Mouse (Mus musculus) embryonic facial prominence, embryonic 13.5 days (tissue): ENCODE measurements around the gene Alpl. TPM values are rescaled to one million over a fixed set of nuclear protein-coding genes. Genes with fewer than 3 reads are reported as not detected.
A peak's percentile ranks its signal among the peaks of the same experiment; 100 is the strongest.

ENCODE experiments used
- ATAC-seq: fragments of 200-750 bp; cut with Nextera tagmentation; 2 replicates; pipeline ENCODE4 v1.8.0; 2017; ENCODE audit warnings: low read depth; ENCODE audit not compliant: insufficient number of reproducible peaks, insufficient read depth, low FRiP score, low TSS enrichment
- H3K27ac ChIP-seq: fragments of 300-500 bp; sonication (generic); 2 replicates; pipeline ENCODE4 v1.5.1; 2015; ENCODE audit warnings: moderate library complexity, mild to moderate bottlenecking, inconsistent platforms
- H3K27me3 ChIP-seq: fragments of 300-500 bp; sonication (generic); 2 replicates; pipeline ENCODE4 v1.6.1; 2015; ENCODE audit warnings: mild to moderate bottlenecking, inconsistent platforms
- H3K36me3 ChIP-seq: fragments of 300-500 bp; sonication (generic); 2 replicates; pipeline ENCODE4 v1.6.1; 2015; ENCODE audit warnings: mild to moderate bottlenecking, inconsistent platforms
- H3K4me1 ChIP-seq: fragments of 300-500 bp; sonication (generic); 2 replicates; pipeline ENCODE4 v1.6.1; 2015; ENCODE audit warnings: inconsistent platforms
- H3K4me2 ChIP-seq: fragments of 300-500 bp; sonication (generic); 2 replicates; pipeline ENCODE4 v1.6.1; 2015; ENCODE audit warnings: moderate library complexity, mild to moderate bottlenecking, inconsistent platforms
- H3K4me3 ChIP-seq: fragments of 300-500 bp; sonication (generic); 2 replicates; pipeline ENCODE4 v1.5.1; 2015; ENCODE audit warnings: mild to moderate bottlenecking, inconsistent platforms
- H3K9ac ChIP-seq: fragments of 300-500 bp; sonication (generic); 2 replicates; pipeline ENCODE4 v1.6.1; 2015; ENCODE audit warnings: mild to moderate bottlenecking, inconsistent platforms
- H3K9me3 ChIP-seq: fragments of 300-500 bp; sonication (generic); 2 replicates; pipeline ENCODE4 v1.6.1; 2016; ENCODE audit warnings: inconsistent platforms
- WGBS: fragments of 180-500 bp; shearing (Covaris S2); methylation state at CpG from one replicate; pipeline ENCODE4 v1.1.7; 2015; ENCODE audit warnings: mixed read lengths; 5-methylcytosine and 5-hydroxymethylcytosine counted together
- polyA plus RNA-seq: library from polyadenylated mRNA; unstranded; fragments of >200 nt; fragmentation: Nextera tagmentation; extraction: Ambion mirVana; gene quantifications from 2 replicates; pipeline ENCODE4 v1.2.1, GENCODE M21; 2015

Gene Alpl
- polyA plus RNA-seq, 1 experiment from 2014 or later: 122 TPM

DNA sequence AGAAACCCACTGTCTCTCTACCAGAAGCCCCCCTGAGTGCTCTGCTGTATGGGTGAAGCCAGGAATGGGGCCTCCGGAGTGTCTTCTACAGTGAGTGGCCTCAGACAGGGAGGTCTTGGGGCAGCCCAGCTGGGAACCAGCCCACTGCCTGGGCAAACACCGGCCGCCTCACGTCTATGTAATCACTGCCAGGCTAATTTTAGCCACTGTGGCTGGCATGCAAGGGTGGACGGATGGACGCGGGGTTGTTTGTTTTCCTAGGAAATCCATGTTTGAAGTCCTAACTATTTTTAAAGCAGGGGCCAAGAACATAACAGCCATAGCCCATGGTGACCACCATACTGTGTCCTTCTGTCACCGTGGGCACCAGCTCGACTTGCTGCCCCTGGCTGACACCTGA is 46.1 kb downstream of the Alpl start:
- ATAC-seq: no peak

GRCm38 (mm10) chr4:137749680-137750079 is 46.5 kb downstream of the Alpl start:
- Histone ChIP-seq H3K9ac (no peak overlapping the region), H3K36me3 (peaks cover 23% of the 10 kb centered on the region), H3K27ac (no peak overlapping the region), H3K4me3 (no peak overlapping the region), H3K9me3 (no peaks in the 10 kb centered on the region), H3K4me1 (peaks cover 61% of the 10 kb centered on the region), H3K4me2 (no peak overlapping the region), H3K27me3 (no peaks in the 10 kb centered on the region)
- 70% methylated on average over 9 of the region's 9 CpGs for WGBS
- ATAC-seq: no peak

More for the DNA sequence above, 46.1 kb downstream of the Alpl start:
- peaks cover 25% of the 10 kb centered on the region for H3K36me3 ChIP-seq
- no peak overlapping the region for H3K4me3 ChIP-seq
- no peak overlapping the region for H3K9ac ChIP-seq
- no peaks in the 10 kb centered on the region for H3K27me3 ChIP-seq
- H3K9me3 ChIP-seq: no peaks in the 10 kb centered on the region
- H3K4me2 ChIP-seq: no peak overlapping the region
- WGBS: 81% methylated on average over 9 of the region's 9 CpGs
- peaks cover 65% of the 10 kb centered on the region for H3K4me1 ChIP-seq
- H3K27ac ChIP-seq: no peak overlapping the region

DNA sequence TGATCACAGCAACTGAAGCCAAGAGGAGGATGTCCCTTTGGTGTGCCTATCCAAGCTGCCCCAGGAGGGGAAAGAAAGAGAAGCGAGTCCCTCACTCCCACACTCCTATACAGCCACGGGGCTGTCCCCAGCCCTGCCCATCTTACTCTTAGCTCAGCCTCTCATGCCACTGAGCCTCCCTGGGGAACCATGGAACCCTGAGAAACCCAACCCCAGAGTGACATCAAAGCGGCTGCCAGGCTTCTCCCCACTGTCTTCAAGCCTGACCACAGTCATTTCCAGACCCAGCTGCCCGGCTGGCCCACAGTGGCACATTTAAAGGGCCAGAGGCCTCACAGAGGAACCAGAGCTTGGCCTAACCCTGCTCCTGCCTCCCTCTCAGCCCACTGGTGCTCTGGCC is 47.5 kb downstream of the Alpl start:
- no peak overlapping the region for H3K4me3 ChIP-seq
- H3K4me1 ChIP-seq: peaks cover 52% of the 10 kb centered on the region
- no peak overlapping the region for H3K27ac ChIP-seq
- 44% methylated on average over 4 of the region's 4 CpGs for WGBS
- H3K36me3 ChIP-seq: peaks cover 20% of the 10 kb centered on the region
- H3K4me2 ChIP-seq: no peak overlapping the region
- no peak for ATAC-seq
- no peak overlapping the region; the same call in 1 of the 2 replicates for H3K9ac ChIP-seq
- H3K27me3 ChIP-seq: no peaks in the 10 kb centered on the region
- no peaks in the 10 kb centered on the region for H3K9me3 ChIP-seq

GRCm38 (mm10) chr4:137747590-137747989 is 48.6 kb downstream of the Alpl start:
- no peaks in the 10 kb centered on the region for H3K27me3 ChIP-seq
- H3K4me3 ChIP-seq: no peak overlapping the region
- H3K36me3 ChIP-seq: peaks cover 18% of the 10 kb centered on the region
- WGBS: 82% methylated on average over 5 of the region's 5 CpGs
- no peak overlapping the region for H3K27ac ChIP-seq
- H3K4me2 ChIP-seq: no peak overlapping the region
- no peaks in the 10 kb centered on the region for H3K9me3 ChIP-seq
- no peak overlapping the region for H3K9ac ChIP-seq
- ATAC-seq: no peak
- H3K4me1 ChIP-seq: peaks cover 40% of the 10 kb centered on the region

- Histone ChIP-seq H3K27me3 (no peaks in the 10 kb centered on the region), H3K9ac (no peak overlapping the region), H3K36me3 (peaks cover 18% of the 10 kb centered on the region), H3K27ac (no peak overlapping the region), H3K4me2 (no peak overlapping the region), H3K4me3 (no peak overlapping the region), H3K4me1 (peaks cover 35% of the 10 kb centered on the region), H3K9me3 (no peaks in the 10 kb centered on the region)
- 90% methylated on average over 9 of the region's 9 CpGs for WGBS
- ATAC-seq: no peak
These were observed 49.1 kb downstream of the Alpl start for GRCm38 (mm10) chr4:137747091-137747490.

DNA sequence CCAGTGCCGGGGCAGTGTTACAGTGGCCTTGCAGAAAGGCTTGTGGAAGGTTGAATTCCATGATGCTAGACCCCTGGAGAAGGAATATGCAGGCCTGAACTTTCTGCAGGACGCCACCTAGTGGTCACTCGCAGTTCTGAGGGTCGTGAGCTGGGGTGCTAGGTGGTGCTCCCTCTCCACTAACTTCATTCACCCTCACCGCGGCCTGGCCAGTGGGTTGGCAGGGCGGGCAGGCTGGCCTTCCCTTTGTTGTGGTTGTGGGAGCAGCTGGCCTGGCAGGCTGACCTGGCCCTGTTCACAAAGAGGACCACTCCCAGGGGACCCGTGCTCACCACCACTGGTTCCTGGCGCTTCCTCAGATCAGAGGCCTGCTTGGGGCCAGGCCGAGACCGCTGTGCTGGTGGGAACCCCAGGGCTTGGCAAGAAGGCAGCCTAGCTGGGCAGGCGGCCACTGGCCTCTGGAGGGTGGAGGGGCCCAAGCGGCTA is 51.7 kb downstream of the Alpl start:
- H3K9me3 ChIP-seq: no peaks in the 10 kb centered on the region
- no peak overlapping the region for H3K4me3 ChIP-seq
- H3K9ac ChIP-seq: no peak overlapping the region
- H3K36me3 ChIP-seq: peaks cover 18% of the 10 kb centered on the region
- H3K4me1 ChIP-seq: peaks cover 14% of the 10 kb centered on the region
- H3K27ac ChIP-seq: no peak overlapping the region; the same call in 1 of the 2 replicates
- no peak overlapping the region for H3K4me2 ChIP-seq
- H3K27me3 ChIP-seq: no peaks in the 10 kb centered on the region
- 62% methylated on average over 13 of the region's 13 CpGs for WGBS
- ATAC-seq: no peak

DNA sequence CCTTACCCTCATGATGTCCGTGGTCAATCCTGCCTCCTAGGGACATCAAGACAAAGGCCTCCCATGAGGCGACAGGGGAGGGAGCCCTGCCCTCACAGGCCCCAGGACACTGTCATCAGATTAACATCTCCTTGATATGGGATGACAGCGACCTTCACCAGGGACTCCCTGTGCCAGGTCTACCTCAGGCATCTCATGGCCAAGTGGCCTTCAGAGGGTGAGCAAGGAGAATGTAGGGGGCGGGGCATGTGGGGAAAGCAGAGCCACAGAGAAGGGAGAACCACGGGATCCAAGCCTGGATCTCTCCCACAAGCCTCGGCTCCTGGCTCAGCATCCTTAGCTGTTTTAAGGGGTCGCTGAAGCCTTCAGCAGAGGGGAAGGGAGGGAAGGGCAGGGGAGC is 52.4 kb downstream of the Alpl start:
- WGBS: 58% methylated on average over 7 of the region's 7 CpGs
- no peak overlapping the region for H3K4me2 ChIP-seq

GRCm38 (mm10) chr4:137740350-137740749 is 55.8 kb downstream of the Alpl start:
- Histone ChIP-seq H3K36me3 (no peaks in the 10 kb centered on the region), H3K9ac (no peak overlapping the region), H3K27ac (no peak overlapping the region), H3K9me3 (no peaks in the 10 kb centered on the region), H3K4me2 (no peak overlapping the region), H3K4me3 (no peak overlapping the region), H3K27me3 (no peaks in the 10 kb centered on the region), H3K4me1 (peaks cover 27% of the 10 kb centered on the region)
- no peak for ATAC-seq
- 84% methylated on average over 7 of the region's 7 CpGs for WGBS

More for the DNA sequence above, 52.4 kb downstream of the Alpl start:
- H3K36me3 ChIP-seq: peaks cover 18% of the 10 kb centered on the region
- no peak for ATAC-seq
- H3K9me3 ChIP-seq: no peaks in the 10 kb centered on the region
- H3K4me3 ChIP-seq: no peak overlapping the region
- no peaks in the 10 kb centered on the region for H3K27me3 ChIP-seq
- no peak overlapping the region for H3K9ac ChIP-seq
- H3K27ac ChIP-seq: no peak overlapping the region
- H3K4me1 ChIP-seq: peaks cover 14% of the 10 kb centered on the region

DNA sequence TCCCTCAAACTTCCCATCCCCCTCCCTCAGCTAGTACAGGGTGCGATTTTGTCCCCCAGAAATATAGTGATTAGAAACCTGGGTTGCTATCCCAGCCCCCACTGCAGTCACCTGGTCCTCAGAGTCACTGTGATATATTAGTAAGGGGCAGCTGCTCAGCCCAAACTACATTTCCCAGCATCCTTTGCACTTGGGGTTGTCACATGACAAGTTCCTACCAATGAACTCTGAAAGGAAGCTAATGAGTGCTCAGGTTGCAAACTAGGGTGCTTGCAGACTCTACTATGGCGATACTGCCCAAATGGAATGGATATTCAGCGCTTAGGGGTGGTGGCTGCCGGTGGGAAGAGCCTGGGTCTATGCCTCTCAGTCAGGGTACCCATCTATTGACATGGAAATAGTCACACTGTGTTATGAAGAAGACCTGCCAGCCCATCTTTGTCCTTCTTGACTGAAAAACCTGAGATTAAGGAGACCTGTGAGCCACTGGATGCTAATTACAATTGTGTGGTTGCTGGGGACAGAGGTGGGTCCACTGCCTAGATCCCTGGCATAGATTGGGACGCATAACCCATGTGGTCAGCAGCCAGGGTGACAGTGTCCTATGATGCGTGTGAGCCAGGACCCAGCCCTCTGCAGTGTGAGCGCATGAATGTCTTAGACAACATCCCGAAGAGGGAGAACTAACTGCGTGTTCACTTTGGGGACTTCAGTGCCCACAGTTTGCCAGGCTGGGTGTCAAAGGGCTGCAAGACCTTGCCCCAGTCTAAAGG is 56.8 kb downstream of the Alpl start:
- no peak overlapping the region for H3K9ac ChIP-seq
- H3K4me3 ChIP-seq: no peak overlapping the region
- peaks cover 29% of the 10 kb centered on the region for H3K4me1 ChIP-seq
- no peaks in the 10 kb centered on the region for H3K36me3 ChIP-seq
- H3K27ac ChIP-seq: peak overlapping the region; percentile 48; the same call in 1 of the 2 replicates
- H3K4me2 ChIP-seq: peak overlapping the region; percentile 47
- no peaks in the 10 kb centered on the region for H3K9me3 ChIP-seq
- no peaks in the 10 kb centered on the region for H3K27me3 ChIP-seq
- peak; percentile 61; the same call in 1 of the 2 replicates for ATAC-seq
- WGBS: 49% methylated on average over 9 of the region's 9 CpGs

DNA sequence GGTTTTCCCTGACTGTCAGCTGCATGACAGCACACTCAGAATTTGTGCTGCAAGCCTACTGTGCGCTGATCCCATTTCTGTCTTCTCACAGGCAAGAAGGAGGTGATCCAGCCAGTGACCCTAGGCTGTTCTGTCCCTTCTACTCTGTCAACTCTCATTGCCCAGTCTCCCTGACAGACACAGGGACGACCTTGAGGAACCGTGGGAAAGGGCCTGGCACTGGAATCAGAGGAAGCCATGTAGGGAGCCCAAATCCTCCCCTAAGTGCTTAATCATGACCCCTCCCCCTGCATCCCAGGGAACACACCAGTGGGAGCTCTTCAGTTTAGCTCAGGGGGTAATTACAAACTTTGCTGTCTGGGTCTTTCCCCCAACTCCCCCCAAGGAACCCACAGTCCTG is 58.4 kb downstream of the Alpl start:
- no peak for ATAC-seq
- Histone ChIP-seq H3K4me1 (peaks cover 29% of the 10 kb centered on the region), H3K9ac (no peak overlapping the region), H3K9me3 (no peaks in the 10 kb centered on the region), H3K27ac (no peak overlapping the region), H3K4me2 (no peak overlapping the region), H3K27me3 (no peaks in the 10 kb centered on the region), H3K36me3 (no peaks in the 10 kb centered on the region), H3K4me3 (no peak overlapping the region)
- WGBS: 55% methylated on average over 3 of the region's 3 CpGs

DNA sequence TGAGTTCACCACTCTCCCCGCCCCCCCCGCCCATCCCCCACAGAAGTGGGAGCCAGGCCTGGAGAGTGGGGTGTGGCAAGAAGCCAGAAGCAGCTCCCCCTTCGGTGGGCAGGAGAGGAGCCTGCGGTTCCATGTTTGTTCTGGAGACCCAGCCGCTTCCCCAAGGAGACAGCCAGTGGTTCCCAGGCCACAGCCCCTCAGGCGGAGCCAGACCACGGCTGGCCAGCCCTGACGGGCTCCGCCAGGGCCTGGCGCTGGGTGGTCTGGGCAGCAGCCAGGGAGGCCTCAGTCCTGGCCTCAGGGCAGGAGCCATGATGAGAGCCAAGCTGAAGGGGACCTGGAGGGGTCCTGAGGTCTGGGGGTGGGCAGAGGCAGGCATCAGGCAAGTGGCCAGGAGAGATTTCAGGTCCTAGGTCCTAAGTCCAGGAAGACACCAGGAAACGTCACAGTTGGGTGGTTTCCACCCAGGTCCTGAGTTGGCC is 59.9 kb downstream of the Alpl start:
- peaks cover 29% of the 10 kb centered on the region for H3K4me1 ChIP-seq
- H3K27me3 ChIP-seq: no peaks in the 10 kb centered on the region
- H3K27ac ChIP-seq: peak overlapping the region; percentile 44; the same call in 1 of the 2 replicates
- no peaks in the 10 kb centered on the region for H3K9me3 ChIP-seq
- WGBS: 35% methylated on average over 11 of the region's 11 CpGs
- no peak overlapping the region for H3K4me3 ChIP-seq
- no peak for ATAC-seq
- no peaks in the 10 kb centered on the region for H3K36me3 ChIP-seq
- no peak overlapping the region for H3K4me2 ChIP-seq
- no peak overlapping the region for H3K9ac ChIP-seq

- no peaks in the 10 kb centered on the region for H3K36me3 ChIP-seq
- no peak overlapping the region for H3K27ac ChIP-seq
- H3K4me3 ChIP-seq: no peak overlapping the region
- ATAC-seq: no peak
- no peaks in the 10 kb centered on the region for H3K9me3 ChIP-seq
- peaks cover 16% of the 10 kb centered on the region for H3K27me3 ChIP-seq
- H3K4me2 ChIP-seq: no peak overlapping the region
- H3K9ac ChIP-seq: no peak overlapping the region
- peaks cover 34% of the 10 kb centered on the region for H3K4me1 ChIP-seq
- WGBS: 67% methylated on average over 5 of the region's 5 CpGs
These were observed 62.7 kb downstream of the Alpl start for GRCm38 (mm10) chr4:137733459-137733858.
